In the genomic region with DNA sequence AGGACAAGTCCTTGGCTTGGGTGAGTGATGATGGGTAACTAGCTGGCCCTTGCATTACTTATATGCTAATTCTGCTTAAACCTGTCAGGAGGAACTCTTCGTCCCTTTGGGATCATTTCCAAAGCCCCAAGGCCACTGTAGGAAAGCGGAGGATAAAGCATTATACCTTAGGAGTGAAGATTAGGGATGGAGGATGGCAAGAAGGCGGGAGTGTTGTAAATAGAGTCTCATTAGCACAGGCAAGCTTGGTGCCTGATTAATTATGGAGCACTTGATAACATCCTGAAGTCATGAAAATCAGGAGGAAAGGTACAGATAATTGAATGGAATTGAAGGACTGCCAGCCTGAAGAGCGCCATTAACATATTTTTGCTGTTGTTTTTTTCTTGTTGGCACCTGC, we compare ENCODE assay signal across 15 mouse cellular contexts.
DNase-seq lines count a peak whose midpoint lies in the region; ATAC-seq and TF ChIP-seq lines count a peak whose summit lies in the region.
"Had no signal": no experiment of that assay in that cellular context is flagged by ENCODE, and none has a peak within 500 bp of the region (broad histone marks: within the 10 kb centered on the region; RNA-seq: fewer than 3 reads in every experiment).

No protein-coding gene starts in this region.

- H3K9ac ChIP-seq in forebrain, embryonic 13.5 days = no peak overlapping the region
- H3K9ac ChIP-seq in forebrain, embryonic 11.5 days (ENCODE audit: low read length) = no peak overlapping the region
- H3K9ac ChIP-seq in forebrain, embryonic 16.5 days (replicated peaks; ENCODE audit: low read depth, low read length) = no peak overlapping the region
- no peak overlapping the region for H3K9ac ChIP-seq in forebrain, postnatal 0 days
- H3K9ac ChIP-seq: embryonic facial prominence, embryonic 12.5 days had no signal

- no peaks in the 10 kb centered on the region for H3K9me3 ChIP-seq in forebrain, embryonic 13.5 days (replicated peaks)
- H3K9me3 ChIP-seq in forebrain, embryonic 11.5 days (ENCODE audit: control insufficient read depth, low read length) = no peaks in the 10 kb centered on the region
- no peaks in the 10 kb centered on the region for H3K9me3 ChIP-seq in forebrain, embryonic 16.5 days (ENCODE audit: control insufficient read depth, low read length)
- no peaks in the 10 kb centered on the region for H3K9me3 ChIP-seq in forebrain, postnatal 0 days (ENCODE audit: low read length)
- H3K9me3 ChIP-seq: embryonic facial prominence, embryonic 10.5 days; embryonic facial prominence, embryonic 12.5 days had no signal

- peaks cover 8% of the 10 kb centered on the region for H3K4me1 ChIP-seq in forebrain, embryonic 13.5 days
- H3K4me1 ChIP-seq in forebrain, embryonic 11.5 days (replicated peaks; ENCODE audit: control insufficient read depth, insufficient read depth, low read length) = no peaks in the 10 kb centered on the region
- H3K4me1 ChIP-seq in forebrain, embryonic 16.5 days (replicated peaks; ENCODE audit: control insufficient read depth, insufficient read depth, low read length) = peaks cover 4% of the 10 kb centered on the region; the same call in 1 of the 2 replicates
- H3K4me1 ChIP-seq in forebrain, postnatal 0 days (ENCODE audit: insufficient read depth) = no peaks in the 10 kb centered on the region
- H3K4me1 ChIP-seq: embryonic facial prominence, embryonic 10.5 days; embryonic facial prominence, embryonic 12.5 days had no signal

- 38% methylated on average over 4 of the region's 4 CpGs for WGBS in forebrain, embryonic 13.5 days
- WGBS in forebrain, embryonic 11.5 days = 51% methylated on average over 4 of the region's 4 CpGs
- 24% methylated on average over 4 of the region's 4 CpGs for WGBS in forebrain, embryonic 16.5 days
- 41% methylated on average over 4 of the region's 4 CpGs for WGBS in forebrain, postnatal 0 days

- no peaks in the 10 kb centered on the region for H3K36me3 ChIP-seq in forebrain, embryonic 13.5 days (ENCODE audit: poor library complexity, severe bottlenecking)
- no peaks in the 10 kb centered on the region for H3K36me3 ChIP-seq in forebrain, embryonic 11.5 days (ENCODE audit: control insufficient read depth, insufficient read depth, low read length)
- H3K36me3 ChIP-seq in forebrain, embryonic 16.5 days (ENCODE audit: control insufficient read depth, insufficient read depth) = no peaks in the 10 kb centered on the region
- H3K36me3 ChIP-seq in forebrain, postnatal 0 days (ENCODE audit: insufficient read depth) = no peaks in the 10 kb centered on the region
- H3K36me3 ChIP-seq: embryonic facial prominence, embryonic 10.5 days; embryonic facial prominence, embryonic 12.5 days had no signal

- H3K4me2 ChIP-seq in forebrain, embryonic 13.5 days = no peak overlapping the region
- no peak overlapping the region for H3K4me2 ChIP-seq in forebrain, embryonic 11.5 days (ENCODE audit: low read depth, low read length, severe bottlenecking)
- no peak overlapping the region for H3K4me2 ChIP-seq in forebrain, embryonic 16.5 days (ENCODE audit: low read length)
- no peak overlapping the region for H3K4me2 ChIP-seq in forebrain, postnatal 0 days (ENCODE audit: low read depth)
- H3K4me2 ChIP-seq: embryonic facial prominence, embryonic 12.5 days had no signal

- DNase-seq in forebrain, embryonic 11.5 days (ENCODE audit: low spot score) = no peak
- DNase-seq in forebrain, postnatal 0 days = no peak
- DNase-seq: adrenal gland, adult 2 months; adrenal gland, postnatal 10 days; adrenal gland, postnatal 25 days; cerebellum, adult 11-12 months; cerebellum, adult 2 months; cerebellum, adult 9-10 months; cerebellum, postnatal 10 days; cerebellum, postnatal 25 days had no signal

- no peak for TF ChIP-seq CTCF in forebrain, postnatal 0 days (IDR thresholded peaks at IDR 0.05; ENCODE audit: low read depth)

- no peak overlapping the region for H3K27ac ChIP-seq in forebrain, embryonic 13.5 days
- no peak overlapping the region for H3K27ac ChIP-seq in forebrain, embryonic 11.5 days (ENCODE audit: low read depth, low read length)
- no peak overlapping the region for H3K27ac ChIP-seq in forebrain, embryonic 16.5 days (ENCODE audit: low read length)
- H3K27ac ChIP-seq in forebrain, postnatal 0 days (ENCODE audit: low read depth, low read length) = no peak overlapping the region
- H3K27ac ChIP-seq: embryonic facial prominence, embryonic 10.5 days; embryonic facial prominence, embryonic 12.5 days had no signal

- peak; percentile 61; the same call in 1 of the 2 replicates for ATAC-seq in forebrain, embryonic 13.5 days
- ATAC-seq in forebrain, embryonic 11.5 days (replicated peaks; ENCODE audit: low FRiP score) = no peak
- ATAC-seq in forebrain, embryonic 16.5 days = peak; percentile 47; the same call in 1 of the 2 replicates
- no peak for ATAC-seq in forebrain, postnatal 0 days
- ATAC-seq in inflammation-experienced regulatory T-cells, adult 6 months = no peak

- no peaks in the 10 kb centered on the region for H3K27me3 ChIP-seq in forebrain, embryonic 13.5 days
- no peaks in the 10 kb centered on the region for H3K27me3 ChIP-seq in forebrain, embryonic 11.5 days (ENCODE audit: control insufficient read depth, insufficient read depth, low read length)
- H3K27me3 ChIP-seq in forebrain, embryonic 16.5 days (replicated peaks; ENCODE audit: control insufficient read depth, insufficient read depth, low read length) = no peaks in the 10 kb centered on the region
- H3K27me3 ChIP-seq in forebrain, postnatal 0 days (ENCODE audit: insufficient read depth, low read length) = no peaks in the 10 kb centered on the region
- H3K27me3 ChIP-seq: embryonic facial prominence, embryonic 12.5 days had no signal

- no peak overlapping the region for H3K4me3 ChIP-seq in forebrain, embryonic 13.5 days
- no peak overlapping the region for H3K4me3 ChIP-seq in forebrain, embryonic 11.5 days (ENCODE audit: low read depth, low read length)
- no peak overlapping the region for H3K4me3 ChIP-seq in forebrain, embryonic 16.5 days (replicated peaks; ENCODE audit: low read length)
- no peak overlapping the region for H3K4me3 ChIP-seq in forebrain, postnatal 0 days (ENCODE audit: low read depth, low read length)
- H3K4me3 ChIP-seq: embryonic facial prominence, embryonic 10.5 days; embryonic facial prominence, embryonic 12.5 days had no signal

Comparison
In these comparisons a context has a peak if more than half of its experiments do, and no peak if none do; other contexts are left out.
1. ATAC-seq: peak in forebrain, embryonic 13.5 days (single experiment) and forebrain, embryonic 16.5 days (single experiment); none in forebrain, embryonic 11.5 days (single experiment), forebrain, postnatal 0 days (single experiment) and inflammation-experienced regulatory T-cells, adult 6 months (single experiment).